Mouse (Mus musculus): ENCODE data around the gene P4ha3. TPM values are rescaled to one million over a fixed set of nuclear protein-coding genes. Genes with fewer than 3 reads are reported as not detected.
A peak's percentile ranks its signal among the peaks of the same experiment; 100 is the strongest.

P4ha3 gene
- polyA plus RNA-seq, 1 experiment = 0.22 TPM

- Histone ChIP-seq H3K9me3 (no peaks in the 10 kb centered on the region), H3K36me3 (replicated peaks; ENCODE audit: low read length) (peaks cover 37% of the 10 kb centered on the region), H3K4me1 (peaks cover 53% of the 10 kb centered on the region), H3K4me3 (replicated peaks) (peak overlapping the region; percentile 89), H3K27me3 (replicated peaks) (no peaks in the 10 kb centered on the region)
- TF ChIP-seq GATA1 (IDR thresholded peaks at IDR 0.05; ENCODE audit: borderline replicate concordance, low read length) (no peak), FLI1 (IDR thresholded peaks at IDR 0.05; ENCODE audit: low read length) (no peak)
These were observed 79.6 kb downstream of the P4ha3 start for GRCm38 (mm10) chr7:100364888-100365287.

Other genes with a start within 250 kb of the P4ha3 start
- 5.7 TPM in 1 of 2 replicates, not detected in the other for gene Pold3, start 164.0 kb upstream of the P4ha3 start, polyA plus RNA-seq (2012; ENCODE audit: insufficient read depth, low replicate concordance)
- gene Lipt2, start 126.2 kb upstream of the P4ha3 start, polyA plus RNA-seq (2012; ENCODE audit: insufficient read depth, low replicate concordance) = 2.3 and 3.1 TPM in 2 replicates
- not detected in 2 replicates for gene Kcne3, start 109.0 kb upstream of the P4ha3 start, polyA plus RNA-seq (2012; ENCODE audit: insufficient read depth, low replicate concordance)
- gene Pgm2l1, start 58.1 kb upstream of the P4ha3 start, polyA plus RNA-seq (2012; ENCODE audit: insufficient read depth, low replicate concordance) = 8.0 and 21.0 TPM in 2 replicates
- 3.6 and 10.7 TPM in 2 replicates for gene C2cd3, start 86.7 kb downstream of the P4ha3 start, polyA plus RNA-seq (2012; ENCODE audit: insufficient read depth, low replicate concordance)
- 14.3 and 41.4 TPM in 2 replicates for gene Ppme1, start 86.8 kb downstream of the P4ha3 start, polyA plus RNA-seq (2012; ENCODE audit: insufficient read depth, low replicate concordance)
- gene Ucp3, start 187.5 kb downstream of the P4ha3 start, polyA plus RNA-seq (2012; ENCODE audit: insufficient read depth, low replicate concordance) = not detected in 2 replicates
- 395 and 840 TPM in 2 replicates for gene Ucp2, start 207.8 kb downstream of the P4ha3 start, polyA plus RNA-seq (2012; ENCODE audit: insufficient read depth, low replicate concordance)
- gene Dnajb13, start 229.4 kb downstream of the P4ha3 start, polyA plus RNA-seq (2012; ENCODE audit: insufficient read depth, low replicate concordance) = not detected in 2 replicates

Measured in megakaryocyte, embryonic 14.5 days (primary cell).